Mouse (Mus musculus): ENCODE measurements around the gene Rpl36. TPM values are rescaled to one million over a fixed set of nuclear protein-coding genes. Genes with fewer than 3 reads are reported as not detected.
"Not testable (repeated sequence)": the region's sequence is repeated elsewhere in the genome, so short reads cannot be mapped to it uniquely, and the experiment has no call there.

Rpl36 gene
- polyA plus RNA-seq, 1 experiment from 2014 or later: 1,436 TPM

- H3K4me1 ChIP-seq (ENCODE audit: insufficient read depth): peaks cover 43% of the 10 kb centered on the region
- no peaks in the 10 kb centered on the region for H3K27me3 ChIP-seq (ENCODE audit: insufficient read depth, low read length)
- H3K4me2 ChIP-seq (ENCODE audit: low read depth, low read length): peak overlapping the region; percentile 63
Observed at GRCm38 (mm10) chr17:56611861-56612564, 1.2 kb upstream of the Rpl36 start.

GRCm38 (mm10) chr17:56612565-56612939, 664 bp upstream of the Rpl36 start:
- Histone ChIP-seq H3K36me3 (replicated peaks; ENCODE audit: insufficient read depth, low read length) (peaks cover 31% of the 10 kb centered on the region), H3K9ac (replicated peaks) (0 out of 2 replicates have a peak overlapping the region, but pooled peaks have one; percentile 5), H3K27ac (ENCODE audit: low read depth) (peak overlapping the region; percentile 86), H3K4me2 (ENCODE audit: low read depth, low read length) (peak overlapping the region; percentile 63), H3K4me1 (ENCODE audit: insufficient read depth) (peaks cover 43% of the 10 kb centered on the region)
- DNase-seq: peak; percentile 52
- not testable (repeated sequence) for H3K9me3 ChIP-seq (ENCODE audit: low read length); H3K4me3 ChIP-seq (ENCODE audit: low read depth, low read length); H3K27me3 ChIP-seq (ENCODE audit: insufficient read depth, low read length)
- TF ChIP-seq CTCF (IDR thresholded peaks at IDR 0.05; ENCODE audit: low read depth): 0 out of 2 replicates have a peak, but pooled peaks have one; percentile 13
- 54% methylated on average over 10 of the region's 10 CpGs for WGBS (ENCODE audit: insufficient replicate concordance)
- ATAC-seq: peak; percentile 44

More at GRCm38 (mm10) chr17:56611861-56612564, 1.2 kb upstream of the Rpl36 start:
- Histone ChIP-seq H3K4me3 (ENCODE audit: low read depth, low read length) (no peak overlapping the region; the same call in 1 of the 2 replicates), H3K9me3 (ENCODE audit: low read length) (no peaks in the 10 kb centered on the region), H3K9ac (replicated peaks) (0 out of 2 replicates have a peak overlapping the region, but pooled peaks have one; percentile 5), H3K36me3 (replicated peaks; ENCODE audit: insufficient read depth, low read length) (peaks cover 29% of the 10 kb centered on the region), H3K27ac (ENCODE audit: low read depth) (peak overlapping the region; percentile 86)
- peak; percentile 42 for ATAC-seq
- no peak for TF ChIP-seq CTCF (IDR thresholded peaks at IDR 0.05; ENCODE audit: low read depth)
- no peak for TF ChIP-seq EP300 (IDR thresholded peaks at IDR 0.05; ENCODE audit: low read depth)
- peak; percentile 87 for DNase-seq
- 14% methylated on average over 14 of the region's 14 CpGs for WGBS (ENCODE audit: insufficient replicate concordance)

GRCm38 (mm10) chr17:56613893-56614292, 677 bp downstream of the Rpl36 start:
- Histone ChIP-seq H3K4me2 (ENCODE audit: low read depth, low read length) (peak overlapping the region; percentile 93), H3K4me3 (ENCODE audit: low read depth, low read length) (peak overlapping the region; percentile 61), H3K27ac (ENCODE audit: low read depth) (peak overlapping the region; percentile 86), H3K4me1 (ENCODE audit: insufficient read depth) (peaks cover 36% of the 10 kb centered on the region), H3K36me3 (replicated peaks; ENCODE audit: insufficient read depth, low read length) (peaks cover 42% of the 10 kb centered on the region), H3K9ac (replicated peaks) (peak overlapping the region; percentile 75)
- DNase-seq: peak; percentile 53
- H3K9me3 ChIP-seq (ENCODE audit: low read length); ATAC-seq; H3K27me3 ChIP-seq (ENCODE audit: insufficient read depth, low read length): not testable (repeated sequence)
- WGBS (ENCODE audit: insufficient replicate concordance): under 1% methylated on average over 24 of the region's 26 CpGs

GRCm38 (mm10) chr17:56614391-56615135, 1.3 kb downstream of the Rpl36 start:
- peak; percentile 66 for DNase-seq
- H3K4me1 ChIP-seq (ENCODE audit: insufficient read depth): peaks cover 34% of the 10 kb centered on the region
- WGBS (ENCODE audit: insufficient replicate concordance): 20% methylated on average over 14 of the region's 14 CpGs
- peak overlapping the region; percentile 86; the same call in 1 of the 2 replicates for H3K27ac ChIP-seq (ENCODE audit: low read depth)
- no peaks in the 10 kb centered on the region for H3K27me3 ChIP-seq (ENCODE audit: insufficient read depth, low read length)
- peak overlapping the region; percentile 93 for H3K4me2 ChIP-seq (ENCODE audit: low read depth, low read length)
- no peak for ATAC-seq
- peak overlapping the region; percentile 75 for H3K9ac ChIP-seq (replicated peaks)
- H3K4me3 ChIP-seq (ENCODE audit: low read depth, low read length): peak overlapping the region; percentile 61
- no peak for TF ChIP-seq CTCF (IDR thresholded peaks at IDR 0.05; ENCODE audit: low read depth)
- TF ChIP-seq EP300 (IDR thresholded peaks at IDR 0.05; ENCODE audit: low read depth): no peak
- H3K9me3 ChIP-seq (ENCODE audit: low read length): no peaks in the 10 kb centered on the region
- H3K36me3 ChIP-seq (replicated peaks; ENCODE audit: insufficient read depth, low read length): peaks cover 49% of the 10 kb centered on the region

GRCm38 (mm10) chr17:56615136-56615784, 2.0 kb downstream of the Rpl36 start:
- peak overlapping the region; percentile 93 for H3K4me2 ChIP-seq (ENCODE audit: low read depth, low read length)
- DNase-seq (no peak), ATAC-seq (no peak)
- 0 out of 2 replicates have a peak overlapping the region, but pooled peaks have one; percentile 61 for H3K4me3 ChIP-seq (ENCODE audit: low read depth, low read length)
- 78% methylated on average over 11 of the region's 11 CpGs for WGBS (ENCODE audit: insufficient replicate concordance)
- H3K9ac ChIP-seq (replicated peaks): peak overlapping the region; percentile 75
- 0 out of 2 replicates have a peak overlapping the region, but pooled peaks have one; percentile 8 for H3K27ac ChIP-seq (ENCODE audit: low read depth)
- no peaks in the 10 kb centered on the region for H3K9me3 ChIP-seq (ENCODE audit: low read length)
- TF ChIP-seq CTCF (IDR thresholded peaks at IDR 0.05; ENCODE audit: low read depth): no peak
- no peak for TF ChIP-seq EP300 (IDR thresholded peaks at IDR 0.05; ENCODE audit: low read depth)
- peaks cover 55% of the 10 kb centered on the region for H3K36me3 ChIP-seq (replicated peaks; ENCODE audit: insufficient read depth, low read length)
- peaks cover 31% of the 10 kb centered on the region for H3K4me1 ChIP-seq (ENCODE audit: insufficient read depth)
- no peaks in the 10 kb centered on the region for H3K27me3 ChIP-seq (ENCODE audit: insufficient read depth, low read length)

GRCm38 (mm10) chr17:56615792-56616191, 2.6 kb downstream of the Rpl36 start:
- H3K4me3 ChIP-seq (ENCODE audit: low read depth, low read length): no peak overlapping the region
- 77% methylated on average over 4 of the region's 4 CpGs for whole genome bisulfite sequencing (ENCODE audit: insufficient replicate concordance)
- no peak for TF ChIP-seq EP300 (IDR thresholded peaks at IDR 0.05; ENCODE audit: low read depth)
- TF ChIP-seq CTCF (IDR thresholded peaks at IDR 0.05; ENCODE audit: low read depth): no peak
- no peaks in the 10 kb centered on the region for H3K27me3 ChIP-seq (ENCODE audit: insufficient read depth, low read length)
- no peak overlapping the region for H3K4me2 ChIP-seq (ENCODE audit: low read depth, low read length)
- DNase-seq (no peak), ATAC-seq (no peak)
- peaks cover 60% of the 10 kb centered on the region for H3K36me3 ChIP-seq (replicated peaks; ENCODE audit: insufficient read depth, low read length)
- H3K9me3 ChIP-seq (ENCODE audit: low read length): no peaks in the 10 kb centered on the region
- H3K4me1 ChIP-seq (ENCODE audit: insufficient read depth): peaks cover 29% of the 10 kb centered on the region
- H3K27ac ChIP-seq (ENCODE audit: low read depth): no peak overlapping the region
- H3K9ac ChIP-seq (replicated peaks): no peak overlapping the region

Measured in liver, postnatal 0 days (tissue).